Mouse (Mus musculus) embryonic fibroblast, embryonic 13.5 days (primary cell): ENCODE results near the gene S100a11. TPM values are rescaled to one million over a fixed set of nuclear protein-coding genes. Genes with fewer than 3 reads are reported as not detected.
A peak's percentile ranks its signal among the peaks of the same experiment; 100 is the strongest.
"Not testable (repeated sequence)": the region's sequence is repeated elsewhere in the genome, so short reads cannot be mapped to it uniquely, and the experiment has no call there.

Source experiments
- H3K27ac ChIP-seq: 2 replicates; pipeline ENCODE4 v1.5.1; 2012; ENCODE audit warnings: low read length, control low read depth, inconsistent platforms; ENCODE audit not compliant: insufficient read depth
- H3K4me1 ChIP-seq: 2 replicates; pipeline ENCODE4 v1.6.1; 2011; ENCODE audit warnings: low read length; ENCODE audit not compliant: control insufficient read depth, insufficient read depth
- H3K4me3 ChIP-seq: 2 replicates; pipeline ENCODE4 v1.5.1; 2011; ENCODE audit warnings: mild to moderate bottlenecking, control low read depth, low read length; ENCODE audit not compliant: insufficient read depth
- CTCF ChIP-seq: IDR thresholded peaks from 2 replicates; pipeline ENCODE4 v1.5.1; 2011; ENCODE audit warnings: mild to moderate bottlenecking, control low read depth, low read length, moderate library complexity, borderline replicate concordance; ENCODE audit not compliant: insufficient read depth
- POLR2A ChIP-seq: IDR thresholded peaks from 2 replicates; pipeline ENCODE4 v1.6.1; 2011; ENCODE audit warnings: low read depth, mild to moderate bottlenecking, control low read depth, low read length, moderate library complexity
- polyA plus RNA-seq: library from polyadenylated mRNA; stranded (reverse); fragments of >200 nt; gene quantifications from 2 replicates; pipeline ENCODE4 v1.2.4, GENCODE M21; 2011; ENCODE audit warnings: low read depth; ENCODE audit not compliant: missing spikeins, insufficient read length

Gene S100a11
- polyA plus RNA-seq, 1 experiment, result 1,573 TPM

DNA sequence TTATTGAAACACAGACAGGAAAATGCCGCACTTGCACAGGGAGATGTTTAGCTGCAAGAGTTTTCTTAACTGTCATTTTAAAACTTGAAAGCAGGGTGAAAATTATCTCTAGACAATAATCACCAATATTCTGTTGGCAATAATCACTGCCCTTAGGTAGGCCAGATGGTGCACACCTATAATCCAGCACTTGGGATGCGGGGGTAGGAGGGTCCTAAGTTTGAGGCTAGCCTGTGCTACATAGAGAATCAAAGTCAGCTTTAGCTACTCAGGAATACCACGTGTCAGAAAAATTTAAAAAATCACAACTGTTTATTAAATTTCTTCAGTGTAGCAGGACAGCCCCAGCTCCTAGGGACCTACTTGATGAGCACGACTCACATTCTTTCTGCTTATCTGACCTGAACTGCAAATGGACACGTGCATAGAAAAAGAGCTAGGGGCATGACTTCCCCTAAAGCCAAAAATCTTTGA, 395 bp upstream of the S100a11 start:
- peak overlapping the region; percentile 89; the same call in 1 of the 2 replicates for H3K4me3 ChIP-seq
- peaks cover 17% of the 10 kb centered on the region; the same call in 1 of the 2 replicates for H3K4me1 ChIP-seq
- no peak for TF ChIP-seq POLR2A
- TF ChIP-seq CTCF, result no peak
- peak overlapping the region; percentile 70 for H3K27ac ChIP-seq

GRCm38 (mm10) chr3:93521462-93522057, 1.3 kb downstream of the S100a11 start:
- Histone ChIP-seq H3K27ac (peak overlapping the region; percentile 100), H3K4me3 (peak overlapping the region; percentile 89), H3K4me1 (peaks cover 17% of the 10 kb centered on the region)
- TF ChIP-seq CTCF, result no peak
- peak; percentile 46 for TF ChIP-seq POLR2A

DNA sequence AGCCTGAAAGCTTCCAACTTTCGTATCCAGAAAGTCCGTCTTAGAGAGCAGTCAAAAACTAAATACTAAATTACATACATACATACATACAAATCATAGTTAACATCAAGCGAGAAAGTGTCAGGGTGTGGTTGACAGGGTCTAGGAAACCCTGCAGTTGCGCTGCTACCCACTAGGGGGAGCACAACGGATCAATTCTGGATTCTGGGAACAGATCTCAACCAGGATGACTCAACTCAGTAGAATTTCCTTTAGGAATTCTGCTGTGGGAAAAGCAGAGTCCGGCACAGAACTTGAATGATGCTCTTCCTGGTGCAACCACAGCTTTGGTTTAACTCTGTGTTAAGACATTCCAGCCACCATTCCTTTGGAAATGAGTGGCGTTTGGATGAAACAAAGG, 2.3 kb downstream of the S100a11 start:
- peak overlapping the region; percentile 91 for H3K27ac ChIP-seq
- H3K4me3 ChIP-seq, result peak overlapping the region; percentile 55
- TF ChIP-seq POLR2A, result peak; percentile 10; the same call in 1 of the 2 replicates
- peak; percentile 63; the same call in 1 of the 2 replicates for TF ChIP-seq CTCF
- peaks cover 12% of the 10 kb centered on the region for H3K4me1 ChIP-seq

DNA sequence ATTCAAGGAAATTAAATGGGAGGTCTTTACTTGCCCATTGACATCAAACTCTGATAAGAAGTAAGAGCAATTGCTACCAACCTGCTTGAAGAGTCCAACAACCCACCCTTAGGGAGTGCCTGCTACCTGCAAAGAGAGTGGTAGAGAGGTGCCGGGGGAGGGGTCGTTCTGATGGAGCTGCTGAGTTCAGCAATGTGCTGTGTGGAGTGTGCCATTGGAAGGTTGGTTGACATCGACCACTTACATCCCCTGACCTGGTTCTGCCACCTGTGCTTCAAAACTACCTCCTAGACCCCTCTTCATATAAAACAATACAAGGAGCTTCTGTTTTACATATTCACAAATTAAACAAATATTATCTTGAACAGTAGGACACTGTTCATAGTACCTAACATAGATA, 7.0 kb downstream of the S100a11 start:
- Histone ChIP-seq H3K27ac (no peak overlapping the region), H3K4me3 (no peak overlapping the region), H3K4me1 (peaks cover 4% of the 10 kb centered on the region)
- TF ChIP-seq POLR2A, result peak; percentile 27
- TF ChIP-seq CTCF, result no peak

GRCm38 (mm10) chr3:93528807-93529206, 8.5 kb downstream of the S100a11 start:
- no peak overlapping the region for H3K4me3 ChIP-seq
- no peak for TF ChIP-seq POLR2A
- TF ChIP-seq CTCF, result no peak
- H3K27ac ChIP-seq, result no peak overlapping the region
- H3K4me1 ChIP-seq, result peaks cover 4% of the 10 kb centered on the region

DNA sequence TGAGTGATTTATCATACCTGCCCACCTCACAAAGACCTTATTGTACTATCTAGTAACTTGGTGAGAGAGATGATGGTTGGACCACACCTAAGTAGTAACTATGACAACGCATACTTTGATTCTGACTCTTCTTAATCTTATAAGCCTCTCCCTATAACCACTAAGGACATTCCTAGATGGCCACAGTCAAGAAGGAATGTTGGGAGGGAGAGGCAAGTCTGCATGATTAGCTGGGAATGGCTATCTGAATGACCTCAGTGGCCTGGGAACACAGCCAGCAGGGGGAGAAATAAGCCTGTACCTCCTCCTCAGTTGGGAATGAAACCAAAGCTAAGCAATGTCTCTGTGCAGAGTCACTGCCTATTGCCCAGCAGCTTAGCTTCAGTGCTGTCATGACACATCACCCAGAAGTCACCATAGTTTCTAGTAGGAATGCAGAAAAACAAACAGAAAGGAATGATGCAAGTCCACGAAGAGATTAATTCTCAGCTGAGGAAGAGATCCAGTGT, 16.8 kb downstream of the S100a11 start:
- TF ChIP-seq POLR2A (no peak), CTCF (no peak)
- Histone ChIP-seq H3K4me1 (peaks cover 4% of the 10 kb centered on the region), H3K4me3 (no peak overlapping the region), H3K27ac (peak overlapping the region; percentile 77)

GRCm38 (mm10) chr3:93538486-93538885, 18.2 kb downstream of the S100a11 start:
- H3K4me3 ChIP-seq, result no peak overlapping the region
- peaks cover 4% of the 10 kb centered on the region for H3K4me1 ChIP-seq
- peak overlapping the region; percentile 83 for H3K27ac ChIP-seq
- TF ChIP-seq POLR2A (no peak), CTCF (no peak)

DNA sequence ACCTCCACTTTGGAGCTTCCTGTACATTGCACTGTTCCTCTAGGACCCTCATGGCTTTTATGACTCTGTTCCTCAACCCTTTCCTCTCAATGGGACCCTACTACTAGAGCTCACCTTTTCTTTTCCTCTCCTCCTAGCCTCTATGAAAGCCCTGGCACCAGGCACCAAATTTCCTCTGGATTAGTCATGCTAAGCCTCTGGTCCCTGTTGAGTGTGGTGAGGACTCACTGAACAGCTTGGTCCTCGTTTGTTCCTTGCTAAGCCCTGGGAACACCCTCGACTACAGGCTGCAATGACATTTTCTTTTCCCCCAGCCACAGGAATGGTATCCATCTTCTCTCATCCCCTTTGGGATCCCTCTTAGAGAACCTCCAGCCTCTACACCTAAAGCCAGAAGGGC, 21.2 kb downstream of the S100a11 start:
- no peak for TF ChIP-seq CTCF
- no peak for TF ChIP-seq POLR2A
- no peak overlapping the region for H3K27ac ChIP-seq
- no peak overlapping the region for H3K4me3 ChIP-seq
- peaks cover 4% of the 10 kb centered on the region for H3K4me1 ChIP-seq

GRCm38 (mm10) chr3:93544170-93544569, 23.9 kb downstream of the S100a11 start:
- H3K4me3 ChIP-seq, H3K27ac ChIP-seq, H3K4me1 ChIP-seq: not testable (repeated sequence)

DNA sequence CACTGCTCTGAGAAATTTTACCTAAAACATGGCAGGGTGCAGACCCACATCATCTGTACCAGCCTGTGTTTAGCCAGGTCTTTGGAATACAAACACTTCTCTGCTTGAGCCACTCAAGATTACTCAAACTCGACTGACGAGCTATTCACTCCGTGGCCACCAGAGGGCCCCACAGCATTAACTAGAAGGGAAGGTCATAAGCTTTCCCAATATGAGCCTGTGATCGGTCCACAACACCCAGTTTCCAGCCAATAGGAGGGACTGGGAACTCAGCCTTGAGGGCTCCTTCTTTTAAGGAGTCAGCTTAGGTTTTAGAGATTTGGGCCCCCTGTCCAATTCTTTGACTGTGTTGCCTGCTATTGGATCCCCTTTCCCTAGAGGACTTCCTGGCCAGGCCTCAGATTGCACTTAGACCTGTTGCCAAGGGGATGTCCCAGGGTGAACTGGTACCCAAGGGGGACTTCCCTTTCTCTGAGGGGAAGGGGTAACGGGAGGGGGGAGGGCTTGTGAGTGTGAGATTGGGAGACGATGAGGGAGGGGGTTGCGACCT, 26.9 kb downstream of the S100a11 start:
- no peak overlapping the region for H3K4me3 ChIP-seq
- TF ChIP-seq POLR2A (no peak), CTCF (peak; percentile 48; the same call in 1 of the 2 replicates)
- peaks cover 3% of the 10 kb centered on the region; the same call in 1 of the 2 replicates for H3K4me1 ChIP-seq
- H3K27ac ChIP-seq, result no peak overlapping the region
